Mouse (Mus musculus): Measurements from ENCODE around the gene Dtl.

The Dtl gene

DNA sequence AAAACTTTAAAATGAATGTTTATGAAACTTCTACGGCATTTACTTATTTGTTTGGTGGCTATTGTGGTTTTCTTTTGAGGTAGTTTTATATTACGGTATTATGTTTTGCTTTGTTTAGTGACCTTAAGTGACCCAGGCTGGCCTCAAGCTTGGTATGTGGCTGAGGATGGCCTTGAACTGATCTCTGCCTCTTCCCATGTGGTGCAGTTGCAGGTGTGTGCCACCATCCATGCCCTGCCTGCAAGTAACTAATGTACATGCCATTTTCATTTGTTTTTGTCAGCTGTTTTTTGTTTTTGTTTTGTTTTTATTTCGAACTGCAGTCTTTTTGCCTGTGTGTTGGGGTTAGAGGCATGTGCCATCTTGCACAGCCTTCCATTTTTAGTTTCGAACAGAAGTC, 6.3 kb upstream of the Dtl start:
- in situ Hi-C loops (cut with MboI), result loop anchor here (10.0 kb wide), 1 partner anchor 233 kb away; no protein-coding TSS in a partner anchor

DNA sequence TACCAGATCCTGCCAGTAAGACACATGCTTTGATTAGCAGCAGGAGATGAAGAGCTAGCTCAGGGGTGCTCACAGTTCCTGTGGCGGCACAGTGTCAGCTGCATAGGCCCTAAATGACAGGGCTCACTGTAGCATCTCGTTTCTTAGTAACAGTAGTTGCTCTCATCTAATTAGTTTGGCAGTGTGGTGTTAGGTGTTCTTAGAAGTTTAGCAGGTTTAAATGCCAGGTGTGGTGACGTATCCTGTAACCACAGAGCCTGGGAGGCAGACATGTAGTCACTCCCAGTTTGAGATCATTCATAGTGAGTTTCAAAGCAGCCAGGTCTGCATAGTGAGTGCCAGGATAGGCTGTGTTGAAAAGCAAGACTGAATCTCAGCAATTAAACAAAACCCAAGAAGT, 4.2 kb upstream of the Dtl start:
- in situ Hi-C loops (cut with MboI), result loop anchor here (10.0 kb wide), 1 partner anchor 185 kb away; no protein-coding TSS in a partner anchor

DNA sequence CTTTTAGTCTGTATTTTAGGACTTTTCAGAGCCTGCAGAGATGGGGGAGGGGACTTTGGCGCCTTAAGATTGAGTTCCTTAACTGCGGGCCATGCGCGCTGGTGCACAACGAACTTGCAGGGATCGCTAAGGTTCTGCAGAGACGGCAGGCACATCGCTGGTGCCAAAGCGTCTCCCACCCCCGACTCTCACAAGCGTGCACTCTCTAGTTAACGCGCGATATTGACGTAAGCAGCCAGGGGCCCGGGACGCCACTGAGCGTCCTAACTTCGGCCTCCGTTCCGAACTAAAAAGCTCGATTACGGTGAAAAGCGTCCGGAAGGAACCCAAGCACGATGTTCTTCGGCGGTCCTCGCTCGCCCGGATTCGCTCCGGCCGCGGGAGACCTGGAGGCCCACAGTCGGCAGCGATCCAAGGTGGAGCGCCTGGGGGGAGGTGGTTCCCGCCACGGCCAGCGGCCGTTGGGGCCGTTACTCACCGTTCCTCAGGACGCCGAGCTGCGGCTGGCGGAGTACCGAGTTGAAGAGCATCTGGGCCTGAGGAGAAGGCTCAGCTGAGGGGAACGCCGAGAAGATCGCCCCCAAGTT, 380 bp downstream of the Dtl start:
- in situ Hi-C loops (cut with MboI), result loop anchor here (10.0 kb wide), 1 partner anchor 180 kb away; no protein-coding TSS in a partner anchor

DNA sequence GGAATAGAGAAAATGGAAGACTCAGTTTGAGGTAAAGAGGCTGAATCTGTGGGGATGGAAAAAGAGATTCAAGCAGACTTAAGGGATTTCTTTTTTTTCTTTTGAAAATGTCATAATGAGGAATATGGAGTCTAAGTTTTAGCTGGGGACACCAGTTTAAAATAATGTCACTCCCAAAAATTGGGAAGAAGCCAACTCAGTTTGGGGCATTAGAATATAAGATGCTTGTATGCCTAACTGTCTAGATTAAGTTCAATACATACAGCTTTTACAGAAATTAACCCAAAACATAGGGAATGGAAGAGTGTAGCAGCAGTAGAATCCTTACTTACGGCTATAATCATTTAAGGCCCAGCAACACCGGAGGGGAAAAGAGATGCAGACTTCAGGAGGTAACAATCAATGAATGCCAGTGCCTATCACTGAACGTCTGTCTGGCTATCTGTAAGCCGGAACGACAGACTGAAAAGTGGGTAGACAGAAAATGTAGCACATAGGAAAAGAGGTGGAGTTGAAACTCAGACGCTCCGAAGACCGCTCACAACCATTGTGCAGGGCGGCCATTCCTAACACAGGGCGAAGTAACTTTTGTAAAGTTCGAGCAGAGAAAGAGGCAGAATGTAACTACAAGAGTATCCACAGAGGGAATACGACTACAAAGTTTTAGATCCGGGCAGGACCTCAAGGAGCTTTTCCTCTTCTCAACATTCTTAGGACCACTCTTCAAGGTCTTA, 1.3 kb downstream of the Dtl start:
- in situ Hi-C loops (cut with MboI), result loop anchor here (10.0 kb wide), 1 partner anchor 179 kb away; no protein-coding TSS in a partner anchor

DNA sequence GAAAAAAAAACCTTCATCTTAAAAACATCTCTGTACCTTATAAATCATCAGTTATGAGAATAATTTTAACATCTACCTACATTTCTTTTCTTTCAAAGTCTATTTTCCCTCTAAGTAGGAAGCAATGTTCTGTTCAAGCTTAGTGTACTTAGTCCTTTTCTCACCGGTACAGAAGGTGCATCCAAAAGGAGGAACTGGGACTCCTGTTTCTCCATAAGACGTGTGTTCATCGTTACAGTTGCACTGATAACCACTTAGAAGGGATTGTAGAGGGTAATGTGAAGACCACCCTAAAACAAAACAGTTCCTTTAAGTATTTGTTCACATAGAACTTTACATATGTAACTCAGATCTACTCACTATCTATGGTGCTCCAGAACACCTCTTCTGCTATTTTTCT, 4.9 kb downstream of the Dtl start:
- in situ Hi-C loops (cut with MboI), result loop anchor here (10.0 kb wide), 1 partner anchor 176 kb away; no protein-coding TSS in a partner anchor

DNA sequence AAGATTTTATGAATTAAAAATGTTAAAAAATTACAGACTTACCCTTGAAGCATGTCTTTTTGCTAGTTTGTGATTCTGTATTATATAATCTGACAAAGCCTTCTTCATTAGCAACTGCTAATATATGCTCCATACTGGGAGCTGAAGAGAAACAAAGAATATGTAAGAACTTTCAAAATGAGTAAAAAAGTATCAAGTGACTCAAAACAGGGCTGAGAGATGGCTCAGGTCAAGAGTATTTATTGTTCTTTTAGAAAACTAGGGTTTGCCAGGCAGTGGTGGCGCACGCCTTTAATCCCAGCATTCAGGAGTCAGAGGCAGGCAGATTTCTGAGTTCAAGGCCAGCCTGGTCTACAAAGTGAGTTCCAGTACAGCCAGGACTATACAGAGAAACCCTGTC, 5.7 kb downstream of the Dtl start:
- in situ Hi-C loops (cut with MboI), result loop anchor here (10.0 kb wide), 1 partner anchor 175 kb away; no protein-coding TSS in a partner anchor

DNA sequence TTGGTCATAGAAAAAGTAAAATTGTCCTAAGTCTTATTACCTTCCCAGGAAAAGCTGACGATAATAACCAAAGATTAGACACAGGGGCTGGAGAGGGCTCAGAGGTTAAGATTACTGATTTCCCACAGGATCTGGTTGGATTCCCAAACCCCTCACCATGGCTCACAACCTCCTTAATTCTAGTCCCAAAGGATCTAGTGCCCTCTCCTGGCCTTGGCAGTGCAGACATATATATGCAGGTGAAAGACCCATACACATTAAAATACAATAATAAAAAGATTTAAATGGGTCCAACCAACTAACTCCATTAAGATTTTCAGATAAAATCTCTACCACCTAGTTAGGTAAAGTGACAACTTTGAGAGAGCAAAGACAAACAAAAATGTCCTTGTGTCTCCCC, 7.5 kb downstream of the Dtl start:
- in situ Hi-C loops (cut with MboI), result no loop called here

DNA sequence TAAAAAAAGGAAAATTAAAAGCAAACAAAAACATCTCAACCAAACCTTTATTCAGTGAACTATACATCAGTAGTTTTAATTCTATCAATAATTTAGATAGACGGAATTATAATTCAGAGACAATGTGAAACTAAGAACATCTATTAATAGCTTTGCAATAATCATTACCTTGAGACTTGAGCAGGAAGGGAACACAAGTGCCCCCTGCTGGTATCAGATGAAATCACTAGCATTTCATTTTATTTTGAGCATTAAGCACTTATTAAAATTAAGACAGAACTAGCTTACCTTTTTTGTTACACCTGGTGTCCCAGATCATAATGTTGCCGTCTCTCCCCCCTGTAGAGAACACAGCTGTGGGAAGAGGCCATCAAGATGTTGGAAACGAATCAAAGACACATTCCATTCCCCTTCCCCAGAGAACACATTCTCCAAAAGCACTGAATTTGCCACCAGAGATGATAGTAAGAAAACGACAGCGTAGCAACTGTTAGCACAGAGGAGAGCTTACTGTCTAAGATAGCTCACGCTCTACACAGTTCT, 12.4 kb downstream of the Dtl start:
- in situ Hi-C loops (cut with MboI), result no loop called here

DNA sequence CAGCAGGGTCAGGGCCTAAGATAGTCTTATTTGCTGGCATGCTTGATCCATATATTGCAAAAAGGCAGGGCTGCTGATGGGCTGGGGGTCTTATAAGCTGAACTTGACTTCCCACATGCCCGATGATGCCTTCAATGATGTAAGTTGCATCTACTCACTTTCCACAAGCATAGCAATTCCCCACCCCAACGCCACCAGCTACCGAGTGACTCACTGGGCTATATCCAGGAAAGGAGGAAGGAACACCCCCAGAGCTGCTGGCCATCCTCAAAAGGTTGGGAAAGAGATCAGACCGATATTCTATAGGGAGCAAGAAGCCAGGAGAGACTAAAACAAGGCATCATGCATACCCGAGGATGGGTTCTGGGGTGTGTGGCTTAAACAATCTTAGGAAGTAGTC, 15.6 kb downstream of the Dtl start:
- in situ Hi-C loops (cut with MboI), result no loop called here

DNA sequence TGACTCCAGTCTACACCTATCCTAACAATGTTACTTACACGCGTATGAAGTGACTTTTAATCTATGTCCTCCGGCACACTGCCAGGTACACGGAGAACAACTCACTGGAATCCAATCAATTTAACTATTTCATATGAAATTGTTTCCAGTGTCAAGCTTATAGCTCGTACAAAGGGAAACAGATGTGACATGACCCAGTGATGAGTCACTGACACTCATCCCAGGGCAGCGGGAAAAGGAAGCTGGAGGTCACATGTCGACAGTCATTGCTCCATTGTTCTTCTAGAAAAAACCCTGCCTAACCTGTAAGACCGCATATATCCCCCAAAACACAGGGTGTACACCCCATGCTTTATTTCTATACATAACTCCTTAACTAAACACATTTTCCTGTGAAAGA, 18.2 kb downstream of the Dtl start:
- in situ Hi-C loops (cut with MboI), result no loop called here

DNA sequence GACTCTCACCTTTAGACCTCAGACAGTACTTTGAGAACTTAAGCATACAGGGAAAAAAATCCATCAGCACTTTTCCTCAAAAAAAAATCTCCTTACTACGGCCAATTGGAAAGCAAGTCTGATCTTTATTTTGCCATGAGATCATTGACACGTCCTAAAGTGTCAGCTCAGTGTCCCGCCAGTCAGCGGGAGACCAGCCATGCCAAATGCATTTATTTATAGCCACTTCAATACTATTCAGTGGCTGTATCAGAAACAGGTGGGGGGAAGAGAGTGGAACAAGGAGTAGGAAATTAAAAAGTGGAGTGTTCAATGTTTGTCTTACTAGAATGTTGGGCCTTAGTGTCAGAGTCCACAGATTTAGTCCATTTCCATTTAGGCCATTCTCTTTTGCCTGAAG, 24.6 kb downstream of the Dtl start:
- in situ Hi-C loops (cut with MboI), result no loop called here

DNA sequence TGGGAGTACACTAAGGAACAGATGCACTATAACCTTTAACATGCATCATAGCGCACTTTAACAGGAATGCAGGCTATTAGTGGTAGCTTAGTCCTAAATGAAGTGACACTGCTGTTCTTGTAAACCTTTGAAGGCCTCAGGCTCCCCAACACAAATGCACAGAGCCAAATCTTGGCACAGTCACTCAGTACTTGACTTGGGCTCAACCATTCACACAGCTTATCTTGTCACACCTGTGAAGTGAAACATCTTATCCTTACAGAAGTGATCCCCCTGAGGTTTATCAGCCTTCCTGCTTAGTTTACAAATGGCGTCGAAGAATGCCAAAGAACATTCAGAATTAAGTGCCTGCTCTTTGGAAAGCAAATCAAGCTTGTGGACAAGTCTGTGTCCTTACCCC, 31.6 kb downstream of the Dtl start:
- in situ Hi-C loops (cut with MboI), result no loop called here

DNA sequence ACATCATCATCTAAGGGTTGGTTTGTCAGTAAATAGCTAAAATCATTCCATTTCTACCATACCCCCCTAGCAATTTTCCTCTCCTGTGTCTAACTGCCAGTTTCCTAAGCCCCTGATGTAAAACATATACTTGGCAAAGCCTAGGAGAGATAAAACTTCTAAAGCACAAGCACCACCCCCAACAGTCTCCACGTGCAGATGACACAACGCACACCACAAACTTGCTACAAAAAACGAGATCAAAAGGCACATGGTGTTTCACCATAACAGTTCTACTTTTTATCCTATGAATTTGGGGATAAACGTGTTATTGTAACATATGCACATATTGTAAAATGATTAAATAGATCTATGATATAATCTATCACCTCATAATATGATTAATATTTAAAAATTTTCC, 33.7 kb downstream of the Dtl start:
- in situ Hi-C loops (cut with MboI), result no loop called here

DNA sequence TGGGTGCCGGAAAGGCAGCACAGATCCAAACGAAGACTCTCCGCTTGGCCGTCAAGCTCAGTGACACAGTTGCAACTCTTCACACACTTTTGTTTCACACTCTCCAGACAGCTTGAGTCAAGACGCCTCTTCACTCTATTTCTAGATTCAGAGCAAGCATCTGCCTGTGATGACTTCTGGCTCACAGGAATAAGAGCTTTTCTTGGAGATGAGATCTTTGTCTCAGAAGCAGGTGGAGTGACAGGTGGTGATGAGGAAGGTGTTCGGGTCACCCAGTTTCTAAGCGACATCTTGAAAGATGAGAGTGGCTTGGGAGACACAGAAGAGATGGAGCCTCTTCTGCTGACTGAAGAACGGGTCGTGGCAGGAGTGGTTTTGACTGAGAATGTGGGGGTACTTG, 34.3 kb downstream of the Dtl start:
- in situ Hi-C loops (cut with MboI), result no loop called here

DNA sequence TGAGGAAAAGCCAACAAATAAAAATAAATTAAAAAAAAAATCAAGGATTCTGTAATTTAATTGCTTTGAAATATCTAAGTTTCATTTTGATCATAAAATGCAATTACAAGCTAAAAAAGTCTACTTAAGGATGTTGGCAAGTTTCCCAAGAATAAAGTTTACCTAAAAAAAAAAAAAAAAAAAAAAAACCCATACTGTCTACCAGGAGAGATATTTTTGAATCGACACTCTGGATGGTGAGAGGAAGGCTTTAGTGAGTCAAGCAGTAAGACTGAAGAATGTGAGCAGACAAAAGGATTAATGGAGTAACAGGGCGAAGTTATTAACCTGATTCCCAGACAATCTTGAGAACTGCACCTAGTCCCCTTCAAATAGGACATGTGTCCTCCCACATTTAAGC, 35.0 kb downstream of the Dtl start:
- in situ Hi-C loops (cut with MboI), result no loop called here

DNA sequence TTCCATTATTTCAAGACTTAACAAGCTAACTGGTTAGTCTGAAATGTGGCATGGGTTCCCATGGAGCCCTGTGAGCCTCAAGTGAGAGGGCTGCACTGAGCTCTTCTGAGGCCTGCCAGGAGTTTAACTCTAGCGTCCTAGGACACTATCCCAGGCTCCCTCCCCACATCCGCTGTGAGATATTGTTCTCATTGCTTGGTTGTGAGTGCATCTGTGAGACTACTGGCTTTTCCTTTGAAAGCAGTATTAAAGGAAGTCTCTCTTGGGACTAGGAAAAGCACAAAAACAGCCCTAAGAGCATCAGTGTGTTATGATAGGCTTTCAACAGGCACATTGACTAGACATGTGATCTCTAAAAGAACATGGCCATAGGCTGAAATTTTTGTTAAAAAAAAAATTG, 40.4 kb downstream of the Dtl start:
- in situ Hi-C loops (cut with MboI), result no loop called here

DNA sequence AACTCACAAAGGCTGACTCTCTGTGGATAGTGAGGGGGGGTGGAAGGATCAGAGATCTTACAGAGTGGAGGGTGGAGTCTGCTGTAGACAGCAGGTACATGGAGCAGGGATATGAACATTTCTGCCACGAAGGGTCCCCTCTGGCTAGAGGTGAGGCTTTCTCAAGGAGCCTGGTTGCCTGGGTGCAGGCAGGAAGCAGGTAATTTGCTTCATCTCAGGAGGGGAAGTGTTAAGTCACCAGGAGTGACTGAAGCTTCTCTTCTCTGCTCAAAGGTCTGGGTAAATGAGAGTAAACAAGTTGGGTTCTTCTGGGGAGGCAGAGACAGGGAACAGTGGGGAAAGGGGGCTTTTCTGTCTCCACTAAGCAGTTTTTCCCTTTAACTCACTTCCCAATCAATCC, 44.3 kb downstream of the Dtl start:
- in situ Hi-C loops (cut with MboI), result no loop called here

DNA sequence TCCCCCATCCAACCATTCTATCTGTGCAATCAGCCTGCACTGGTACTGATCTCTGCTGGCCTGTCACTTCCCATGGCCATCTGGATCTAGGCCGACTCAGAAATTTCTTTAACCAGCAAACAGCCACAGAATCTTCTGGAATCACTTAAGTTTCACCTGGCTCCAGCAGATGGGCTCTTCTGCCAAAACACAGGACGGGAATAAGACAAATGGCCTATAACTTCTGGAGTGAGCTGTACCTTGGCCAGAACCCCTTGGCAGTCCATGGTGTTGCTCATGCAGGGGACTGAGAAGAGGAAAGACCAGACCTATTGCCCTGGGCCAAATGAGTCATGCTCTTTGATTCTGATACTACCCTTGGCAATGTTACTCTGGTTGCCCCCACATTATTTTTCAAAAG, 45.9 kb downstream of the Dtl start:
- in situ Hi-C loops (cut with MboI), result no loop called here

DNA sequence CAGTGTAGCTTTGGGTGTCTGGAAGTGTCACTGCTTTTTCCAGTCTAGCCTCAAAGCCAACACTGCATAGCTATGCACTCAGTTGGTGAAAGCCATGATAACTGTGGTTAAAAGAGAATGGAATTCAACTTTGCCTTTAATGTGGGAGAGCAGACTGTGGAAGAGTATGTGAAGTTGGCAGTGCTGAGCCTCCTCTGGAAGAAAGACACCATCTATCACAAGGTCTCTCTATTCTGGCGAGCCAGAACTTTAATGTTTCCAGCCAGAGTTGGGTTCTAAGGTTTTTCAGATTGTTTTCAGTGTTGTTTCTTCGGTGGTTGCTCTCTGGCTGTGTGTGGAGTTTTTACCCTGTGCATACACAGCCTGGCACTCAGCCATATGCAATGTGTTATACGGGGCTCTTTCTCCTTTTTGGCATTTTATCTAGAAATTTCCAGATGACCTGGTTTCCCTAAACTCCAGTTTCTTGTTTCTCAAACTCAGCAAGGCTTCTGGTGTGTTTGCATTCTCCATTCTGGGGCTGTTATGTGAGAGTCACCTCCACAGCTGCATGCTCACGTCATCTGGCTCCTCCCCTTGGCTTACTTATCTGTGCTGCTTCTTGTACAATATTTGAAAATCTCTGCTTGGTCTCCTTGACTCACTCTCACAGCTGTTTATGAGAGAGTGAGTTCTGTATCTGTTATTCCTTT, 47.3 kb downstream of the Dtl start:
- in situ Hi-C loops (cut with MboI), result no loop called here

DNA sequence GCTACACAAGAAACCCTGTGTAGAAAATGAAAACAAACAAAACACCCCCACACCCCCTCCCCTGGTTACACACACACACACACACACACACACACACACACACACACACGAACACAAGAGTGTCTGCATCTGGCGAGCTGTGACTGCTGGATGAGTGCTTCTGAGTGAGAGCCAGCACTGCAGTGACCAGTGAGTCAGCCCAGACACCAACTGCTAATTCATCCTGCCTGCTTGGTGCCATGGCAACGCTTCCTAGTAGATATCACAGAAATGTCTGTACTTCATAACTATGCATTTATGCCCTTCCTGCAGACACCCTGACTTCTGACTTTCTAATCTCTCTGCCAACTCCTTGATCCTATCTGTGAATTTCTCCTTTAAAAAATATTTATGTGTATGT, 48.3 kb downstream of the Dtl start:
- in situ Hi-C loops (cut with MboI), result no loop called here

DNA sequence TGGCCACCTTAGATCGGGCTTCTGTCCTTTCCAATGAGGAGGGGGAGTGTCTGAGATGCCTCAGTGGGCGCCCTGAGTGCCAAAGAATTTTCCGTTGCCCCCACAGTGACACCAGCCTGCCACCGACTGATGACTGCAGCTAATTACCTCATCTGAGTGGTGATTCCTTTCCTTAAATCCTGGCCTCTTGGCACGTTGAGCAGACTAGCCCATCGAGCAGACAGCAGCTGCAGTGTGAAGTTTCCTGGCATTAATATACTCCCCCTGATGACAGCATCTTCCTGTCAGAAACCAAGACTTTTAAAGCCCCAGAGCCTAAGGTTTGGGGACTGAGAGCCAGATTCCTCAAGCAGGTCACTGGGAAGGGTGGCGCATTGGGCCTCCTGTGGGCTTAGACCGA, 53.9 kb downstream of the Dtl start:
- in situ Hi-C loops (cut with MboI), result no loop called here

DNA sequence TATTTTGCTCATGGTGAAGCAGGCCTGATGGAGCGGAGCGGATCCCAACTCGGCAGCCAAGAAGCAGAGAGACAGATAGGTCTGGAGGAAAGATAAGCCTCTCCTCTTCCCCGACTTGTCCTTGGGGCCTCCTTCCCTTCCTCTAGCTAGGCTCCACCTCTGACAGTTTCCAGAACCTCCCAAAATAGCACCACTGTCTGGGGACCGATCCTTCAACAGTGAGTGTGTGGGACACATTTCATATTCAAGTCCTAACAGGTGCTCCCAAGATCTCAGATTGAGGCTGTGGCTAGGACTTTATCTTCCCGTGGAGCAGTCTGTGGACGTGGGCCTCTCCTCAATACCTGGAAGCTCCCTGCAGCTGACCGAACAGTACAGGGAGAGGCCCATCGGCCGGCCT, 54.7 kb downstream of the Dtl start:
- in situ Hi-C loops (cut with MboI), result no loop called here

DNA sequence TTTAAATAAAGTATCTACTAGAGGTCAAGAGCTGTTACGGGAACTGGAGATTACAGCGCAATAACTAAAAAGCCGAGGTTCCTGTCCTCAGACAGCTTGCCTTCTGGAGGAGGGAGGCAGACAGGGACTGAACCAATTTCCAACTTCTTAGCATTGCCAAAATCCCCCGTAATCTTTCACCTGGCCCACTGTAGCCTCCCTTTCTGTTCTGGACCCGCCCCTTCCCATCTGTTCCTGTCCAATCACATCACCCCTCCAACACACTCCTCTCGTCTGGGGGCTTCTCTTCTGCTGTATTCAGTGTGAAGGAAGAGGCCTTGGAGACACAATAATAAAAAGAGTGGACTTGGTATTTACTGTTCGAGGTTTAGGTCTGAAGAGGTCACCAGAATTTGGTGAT, 55.1 kb downstream of the Dtl start:
- in situ Hi-C loops (cut with MboI), result no loop called here

Measured in mature B cell (primary cell).